Mouse (Mus musculus) spleen, embryonic (tissue): ENCODE data around the gene Gm13276.
"Not testable (repeated sequence)": the region's sequence is repeated elsewhere in the genome, so short reads cannot be mapped to it uniquely, and the experiment has no call there.

ENCODE experiments used
- CTCF ChIA-PET: fragments of 350-600 bp; sonication (Branson Sonifier 250); formaldehyde crosslinking; loops from one replicate; lab custom pipeline; 2022; lab: Charles Lee

Gm13276 gene

DNA sequence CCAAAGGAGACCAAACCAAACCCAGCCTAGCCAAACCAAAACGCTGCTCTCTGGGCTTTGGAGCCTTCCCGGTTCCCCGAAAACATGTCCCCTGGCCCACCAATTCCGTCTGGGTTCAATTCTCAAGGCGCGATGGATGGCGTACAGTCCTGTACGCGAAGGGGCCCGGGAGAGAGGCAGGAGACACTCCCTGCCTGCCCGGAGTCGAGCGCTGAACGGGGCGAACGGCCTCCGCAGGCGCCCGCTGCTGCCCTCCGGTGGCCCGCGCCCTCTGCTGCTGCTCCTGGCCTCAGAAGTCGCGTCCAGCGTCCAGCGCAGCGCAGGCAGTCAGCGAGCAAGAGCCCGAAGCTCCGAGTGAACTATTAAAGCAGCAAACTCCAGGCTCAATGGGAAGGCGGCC lies 3.2 kb upstream of the Gm13276 start:
- CTCF ChIA-PET = not testable (repeated sequence)

GRCm38 (mm10) chr4:88788402-88788801 lies 2.9 kb downstream of the Gm13276 start, which contains the start of gene Gm13277:
Gene Gm13277 (plus strand): TSS chr4:88788632.
- CTCF ChIA-PET = not testable (repeated sequence)

- CTCF ChIA-PET = not testable (repeated sequence)
Measured at GRCm38 (mm10) chr4:88791250-88791649, 5.7 kb downstream of the Gm13276 start, which contains the start of gene Gm13278. Gene Gm13278 (plus strand): TSS chr4:88791550.

DNA sequence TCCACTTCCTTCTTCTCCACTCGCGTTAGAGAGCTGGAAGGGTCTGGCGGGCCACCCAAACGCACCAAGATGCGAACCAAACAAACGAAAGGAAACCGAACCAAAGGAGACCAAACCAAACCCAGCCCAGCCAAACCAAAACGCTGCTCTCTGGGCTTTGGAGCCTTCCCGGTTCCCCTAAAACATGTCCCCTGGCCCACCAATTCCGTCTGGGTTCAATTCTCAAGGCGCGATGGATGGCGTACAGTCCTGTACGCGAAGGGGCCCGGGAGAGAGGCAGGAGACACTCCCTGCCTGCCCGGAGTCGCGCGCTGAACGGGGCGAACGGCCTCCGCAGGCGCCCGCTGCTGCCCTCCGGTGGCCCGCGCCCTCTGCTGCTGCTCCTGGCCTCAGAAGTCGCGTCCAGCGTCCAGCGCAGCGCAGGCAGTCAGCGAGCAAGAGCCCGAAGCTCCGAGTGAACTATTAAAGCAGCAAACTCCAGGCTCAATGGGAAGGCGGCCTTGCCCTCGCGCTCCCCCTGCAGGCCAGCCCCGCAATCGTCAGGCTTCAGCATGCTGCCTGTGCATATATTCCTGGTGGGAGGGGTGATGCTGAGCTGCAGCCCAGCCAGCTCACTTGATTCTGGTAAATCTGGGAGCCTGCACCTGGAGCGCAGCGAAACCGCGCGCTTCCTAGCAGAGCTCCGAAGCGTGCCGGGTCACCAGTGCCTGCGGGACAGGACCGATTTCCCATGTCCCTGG lies 8.6 kb downstream of the Gm13276 start, which contains the start of gene Gm13275:
Gene Gm13275 (plus strand): TSS at position 552 of the 740 bp plus-strand sequence.
- CTCF ChIA-PET = not testable (repeated sequence)

DNA sequence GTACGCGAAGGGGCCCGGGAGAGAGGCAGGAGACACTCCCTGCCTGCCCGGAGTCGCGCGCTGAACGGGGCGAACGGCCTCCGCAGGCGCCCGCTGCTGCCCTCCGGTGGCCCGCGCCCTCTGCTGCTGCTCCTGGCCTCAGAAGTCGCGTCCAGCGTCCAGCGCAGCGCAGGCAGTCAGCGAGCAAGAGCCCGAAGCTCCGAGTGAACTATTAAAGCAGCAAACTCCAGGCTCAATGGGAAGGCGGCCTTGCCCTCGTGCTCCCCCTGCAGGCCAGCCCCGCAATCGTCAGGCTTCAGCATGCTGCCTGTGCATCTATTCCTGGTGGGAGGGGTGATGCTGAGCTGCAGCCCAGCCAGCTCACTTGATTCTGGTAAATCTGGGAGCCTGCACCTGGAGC lies 11.6 kb downstream of the Gm13276 start, which contains the start of gene Gm13279:
Gene Gm13279 (plus strand): TSS at position 301 of the 400 bp plus-strand sequence.
- CTCF ChIA-PET = not testable (repeated sequence)

GRCm38 (mm10) chr4:88799365-88799764 lies 13.9 kb downstream of the Gm13276 start, which contains the start of gene Gm13285:
Gene Gm13285 (plus strand): TSS chr4:88799665.
- CTCF ChIA-PET = not testable (repeated sequence)

DNA sequence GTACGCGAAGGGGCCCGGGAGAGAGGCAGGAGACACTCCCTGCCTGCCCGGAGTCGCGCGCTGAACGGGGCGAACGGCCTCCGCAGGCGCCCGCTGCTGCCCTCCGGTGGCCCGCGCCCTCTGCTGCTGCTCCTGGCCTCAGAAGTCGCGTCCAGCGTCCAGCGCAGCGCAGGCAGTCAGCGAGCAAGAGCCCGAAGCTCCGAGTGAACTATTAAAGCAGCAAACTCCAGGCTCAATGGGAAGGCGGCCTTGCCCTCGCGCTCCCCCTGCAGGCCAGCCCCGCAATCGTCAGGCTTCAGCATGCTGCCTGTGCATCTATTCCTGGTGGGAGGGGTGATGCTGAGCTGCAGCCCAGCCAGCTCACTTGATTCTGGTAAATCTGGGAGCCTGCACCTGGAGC lies 17.4 kb downstream of the Gm13276 start, which contains the start of gene Gm13287:
Gene Gm13287 (plus strand): TSS at position 301 of the 400 bp plus-strand sequence.
- CTCF ChIA-PET = not testable (repeated sequence)

GRCm38 (mm10) chr4:88805231-88805630 lies 19.7 kb downstream of the Gm13276 start, which contains the start of gene Gm13288:
Gene Gm13288 (plus strand): TSS chr4:88805531.
- CTCF ChIA-PET = not testable (repeated sequence)

DNA sequence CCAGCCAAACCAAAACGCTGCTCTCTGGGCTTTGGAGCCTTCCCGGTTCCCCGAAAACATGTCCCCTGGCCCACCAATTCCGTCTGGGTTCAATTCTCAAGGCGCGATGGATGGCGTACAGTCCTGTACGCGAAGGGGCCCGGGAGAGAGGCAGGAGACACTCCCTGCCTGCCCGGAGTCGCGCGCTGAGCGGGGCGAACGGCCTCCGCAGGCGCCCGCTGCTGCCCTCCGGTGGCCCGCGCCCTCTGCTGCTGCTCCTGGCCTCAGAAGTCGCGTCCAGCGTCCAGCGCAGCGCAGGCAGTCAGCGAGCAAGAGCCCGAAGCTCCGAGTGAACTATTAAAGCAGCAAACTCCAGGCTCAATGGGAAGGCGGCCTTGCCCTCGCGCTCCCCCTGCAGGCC lies 20.3 kb downstream of the Gm13276 start:
- CTCF ChIA-PET = not testable (repeated sequence)

DNA sequence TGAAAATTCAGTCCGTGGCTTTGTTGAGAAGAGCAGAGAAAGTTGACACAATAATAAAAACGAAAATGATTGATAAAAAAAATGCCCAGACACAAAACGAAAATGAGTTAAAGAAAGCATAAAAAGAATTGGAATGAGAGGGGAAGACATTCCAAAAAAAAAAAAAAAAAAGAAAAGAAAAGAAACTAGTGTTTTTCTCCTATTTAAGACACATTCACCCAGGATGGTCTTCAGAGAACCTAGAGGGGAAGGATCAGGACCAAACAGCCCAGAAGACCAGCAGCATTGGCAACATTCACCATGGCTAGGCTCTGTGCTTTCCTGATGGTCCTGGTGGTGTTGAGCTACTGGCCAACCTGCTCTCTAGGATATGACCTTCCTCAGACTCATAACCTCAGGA lies 30.4 kb downstream of the Gm13276 start, which contains the start of gene Ifna7:
Gene Ifna7 (plus strand): TSS at position 301 of the 400 bp plus-strand sequence.
- CTCF ChIA-PET = no interaction called here

- CTCF ChIA-PET = no interaction called here
Measured at GRCm38 (mm10) chr4:88819659-88820058, 34.1 kb downstream of the Gm13276 start, which contains the start of gene Ifna11. Gene Ifna11 (plus strand): TSS chr4:88819959.

DNA sequence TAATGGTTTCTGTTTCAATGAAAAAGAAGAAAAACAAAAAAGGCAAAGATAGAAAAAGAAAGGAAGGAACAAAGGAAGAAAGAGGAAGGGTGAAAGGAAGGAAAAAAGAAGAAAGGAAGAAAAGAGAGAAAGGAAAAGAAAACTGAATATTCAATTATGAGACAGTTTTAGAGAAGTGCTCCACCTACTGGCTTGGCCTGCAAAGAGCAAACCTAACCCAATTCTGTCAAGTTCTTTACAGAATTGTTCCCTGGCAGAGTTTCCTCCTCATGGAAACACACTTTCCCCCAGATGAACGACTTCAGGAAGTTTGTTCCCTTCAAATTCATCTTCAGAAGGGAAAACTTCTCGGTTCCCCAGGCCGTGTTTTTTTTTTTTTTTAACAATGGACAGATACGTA lies 37.5 kb downstream of the Gm13276 start:
- CTCF ChIA-PET = interaction anchor here (0.6 kb wide), 1 partner anchor 404 kb away, joined by 4 read pairs; no protein-coding TSS in a partner anchor

- CTCF ChIA-PET = not testable (repeated sequence)
Measured at GRCm38 (mm10) chr4:88827116-88827515, 41.6 kb downstream of the Gm13276 start, which contains the start of gene Ifna6. Gene Ifna6 (plus strand): TSS chr4:88827416.

DNA sequence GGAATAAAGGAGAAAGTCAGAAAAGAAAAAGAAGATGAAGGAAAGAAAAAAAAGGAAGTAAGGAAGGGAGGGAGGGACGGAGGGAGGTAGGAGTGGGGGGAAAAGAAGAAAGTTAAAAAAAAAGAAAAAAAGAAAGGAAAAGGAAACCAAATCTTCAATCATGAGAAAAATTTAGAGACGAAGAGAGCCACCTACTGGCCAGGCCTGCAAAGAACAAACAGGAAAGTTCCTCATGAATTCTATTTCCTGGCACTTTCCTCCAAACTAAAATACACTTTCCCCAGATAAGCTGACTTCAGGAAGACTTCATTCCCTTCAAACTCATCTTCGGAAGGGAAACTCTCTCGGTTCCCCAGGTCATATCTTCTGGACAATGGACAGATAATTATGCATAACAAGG lies 45.0 kb downstream of the Gm13276 start:
- CTCF ChIA-PET = no interaction called here

DNA sequence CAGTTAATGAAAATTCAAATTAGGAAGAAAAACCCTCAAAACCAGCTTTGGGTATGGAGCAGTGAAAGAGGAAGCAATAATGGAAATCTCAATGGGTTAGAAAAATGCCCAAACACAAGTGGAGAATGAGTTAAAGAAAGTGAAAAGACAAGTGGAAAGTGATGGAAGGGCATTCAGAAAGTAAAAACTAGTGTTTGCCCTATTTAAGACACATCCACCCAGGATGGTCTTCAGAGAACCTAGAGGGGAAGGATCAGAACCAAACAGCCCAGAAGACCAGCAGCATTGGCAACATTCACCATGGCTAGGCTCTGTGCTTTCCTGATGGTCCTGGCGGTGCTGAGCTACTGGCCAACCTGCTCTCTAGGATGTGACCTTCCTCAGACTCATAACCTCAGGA lies 49.7 kb downstream of the Gm13276 start, which contains the start of gene Ifna5:
Gene Ifna5 (plus strand): TSS at position 301 of the 400 bp plus-strand sequence.
- CTCF ChIA-PET = not testable (repeated sequence)
